Mouse (Mus musculus): ENCODE results near the gene Coq10a. TPM values are rescaled to one million over a fixed set of nuclear protein-coding genes. Genes with fewer than 3 reads are reported as not detected.
"Not testable (repeated sequence)": the region's sequence is repeated elsewhere in the genome, so short reads cannot be mapped to it uniquely, and the experiment has no call there.

Coq10a gene
- total RNA-seq, 1 experiment from 2014 or later = 8.1 TPM

DNA sequence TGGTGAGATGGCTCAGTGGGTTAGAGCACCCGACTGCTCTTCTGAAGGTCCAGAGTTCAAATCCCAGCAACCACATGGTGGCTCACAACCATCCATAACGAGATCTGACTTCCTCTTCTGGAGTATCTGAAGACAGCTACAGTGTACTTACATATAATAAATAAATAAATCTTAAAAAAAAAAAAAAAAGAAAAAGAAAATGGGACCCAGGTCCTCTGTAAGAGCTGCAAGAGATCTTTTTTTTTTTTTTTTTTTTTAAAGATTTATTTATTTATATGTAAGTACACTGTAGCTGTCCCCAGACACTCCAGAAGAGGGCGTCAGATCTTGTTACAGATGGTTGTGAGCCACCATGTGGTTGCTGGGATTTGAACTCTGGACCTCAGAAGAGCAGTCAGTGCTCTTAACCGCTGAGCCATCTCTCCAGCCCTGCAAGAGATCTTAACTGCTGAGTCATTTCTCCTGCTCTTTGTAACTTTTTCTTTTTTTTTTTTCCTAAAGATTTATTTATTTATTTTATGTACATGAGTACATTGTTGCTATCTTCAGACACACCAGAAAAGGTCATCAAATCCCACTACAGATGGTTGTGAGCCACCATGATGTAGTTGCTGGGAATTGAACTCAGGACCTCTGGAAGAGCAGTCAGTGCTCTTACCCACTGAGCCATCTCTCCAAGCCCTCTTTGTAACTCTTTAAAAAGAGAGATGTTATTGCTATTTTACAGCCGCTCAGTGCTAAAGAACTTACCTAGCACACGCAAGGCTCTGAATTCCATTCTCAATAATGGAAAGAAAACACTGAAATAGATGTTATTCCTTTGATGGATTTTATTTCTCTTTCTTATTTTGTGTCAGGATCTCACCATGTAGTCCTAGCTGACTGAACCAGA, 36.2 kb downstream of the Coq10a start:
- not testable (repeated sequence) for ATAC-seq (replicated peaks in 1 of 2; ENCODE audit: insufficient read depth in 1 of 2, low FRiP score in 2 of 2, low TSS enrichment in 1 of 2, low read depth in 1 of 2, poor library complexity in 2 of 2, severe bottlenecking in 2 of 2)

DNA sequence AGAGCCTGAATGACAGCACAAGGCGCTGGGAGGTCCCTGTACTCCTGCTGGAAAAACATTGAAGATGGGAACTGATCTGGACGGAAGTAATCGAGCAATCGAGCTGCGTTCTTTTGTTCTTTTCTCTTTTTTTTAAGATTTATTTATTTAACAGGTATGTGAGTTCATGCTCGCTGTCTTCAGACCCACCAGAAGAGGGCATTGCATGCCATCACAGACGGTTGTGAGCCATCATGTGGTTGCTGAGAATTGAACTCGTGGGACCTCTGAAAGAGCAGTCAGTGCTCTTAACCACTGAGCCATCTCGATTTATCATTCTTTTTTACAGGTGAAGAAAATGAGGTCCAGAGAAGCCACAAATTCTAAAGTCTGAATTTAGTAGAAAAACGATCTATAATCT, 41.2 kb downstream of the Coq10a start:
- no peak for ATAC-seq (replicated peaks in 1 of 2; ENCODE audit: insufficient read depth in 1 of 2, low FRiP score in 2 of 2, low TSS enrichment in 1 of 2, low read depth in 1 of 2, poor library complexity in 2 of 2, severe bottlenecking in 2 of 2)

DNA sequence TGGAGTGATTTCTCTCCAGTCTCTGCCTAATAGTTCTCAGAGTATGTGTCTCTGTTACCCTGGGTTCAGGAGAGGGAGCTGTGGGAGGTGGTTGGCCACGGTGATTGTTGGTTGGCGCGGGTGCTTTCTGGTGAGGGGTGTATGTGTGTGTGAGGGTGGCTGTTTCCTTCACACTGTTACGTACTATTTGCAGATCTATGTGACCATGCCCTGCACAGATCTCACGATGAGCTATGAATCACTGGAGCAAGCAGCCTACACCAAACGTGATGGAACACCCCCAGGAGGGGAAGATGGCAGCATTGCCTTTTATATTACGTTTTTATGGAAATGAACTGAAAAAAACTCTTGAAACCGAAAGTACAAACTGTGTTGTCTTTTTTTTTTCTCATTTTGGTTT, 42.0 kb downstream of the Coq10a start:
- no peak for ATAC-seq (replicated peaks in 1 of 2; ENCODE audit: insufficient read depth in 1 of 2, low FRiP score in 2 of 2, low TSS enrichment in 1 of 2, low read depth in 1 of 2, poor library complexity in 2 of 2, severe bottlenecking in 2 of 2)

DNA sequence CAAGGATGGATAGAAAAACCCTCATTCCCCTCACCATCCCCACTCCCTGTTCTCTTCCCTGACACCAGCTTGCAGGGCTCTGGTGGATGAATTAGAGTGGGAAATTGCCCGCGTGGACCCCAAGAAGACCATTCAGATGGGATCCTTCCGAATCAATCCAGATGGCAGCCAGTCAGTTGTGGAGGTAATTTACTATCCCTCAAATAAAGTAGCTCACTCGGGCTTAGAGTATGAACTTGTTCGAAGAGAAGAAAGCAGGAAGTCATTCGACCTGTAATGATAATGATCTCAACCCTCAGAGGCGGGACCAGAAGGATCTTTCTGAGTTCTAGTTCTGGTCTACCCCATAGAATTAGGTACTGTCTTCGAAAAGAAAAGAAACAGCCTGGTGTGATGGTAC, 45.3 kb downstream of the Coq10a start:
- ATAC-seq (replicated peaks in 1 of 2; ENCODE audit: insufficient read depth in 1 of 2, low FRiP score in 2 of 2, low TSS enrichment in 1 of 2, low read depth in 1 of 2, poor library complexity in 2 of 2, severe bottlenecking in 2 of 2) = no peak

DNA sequence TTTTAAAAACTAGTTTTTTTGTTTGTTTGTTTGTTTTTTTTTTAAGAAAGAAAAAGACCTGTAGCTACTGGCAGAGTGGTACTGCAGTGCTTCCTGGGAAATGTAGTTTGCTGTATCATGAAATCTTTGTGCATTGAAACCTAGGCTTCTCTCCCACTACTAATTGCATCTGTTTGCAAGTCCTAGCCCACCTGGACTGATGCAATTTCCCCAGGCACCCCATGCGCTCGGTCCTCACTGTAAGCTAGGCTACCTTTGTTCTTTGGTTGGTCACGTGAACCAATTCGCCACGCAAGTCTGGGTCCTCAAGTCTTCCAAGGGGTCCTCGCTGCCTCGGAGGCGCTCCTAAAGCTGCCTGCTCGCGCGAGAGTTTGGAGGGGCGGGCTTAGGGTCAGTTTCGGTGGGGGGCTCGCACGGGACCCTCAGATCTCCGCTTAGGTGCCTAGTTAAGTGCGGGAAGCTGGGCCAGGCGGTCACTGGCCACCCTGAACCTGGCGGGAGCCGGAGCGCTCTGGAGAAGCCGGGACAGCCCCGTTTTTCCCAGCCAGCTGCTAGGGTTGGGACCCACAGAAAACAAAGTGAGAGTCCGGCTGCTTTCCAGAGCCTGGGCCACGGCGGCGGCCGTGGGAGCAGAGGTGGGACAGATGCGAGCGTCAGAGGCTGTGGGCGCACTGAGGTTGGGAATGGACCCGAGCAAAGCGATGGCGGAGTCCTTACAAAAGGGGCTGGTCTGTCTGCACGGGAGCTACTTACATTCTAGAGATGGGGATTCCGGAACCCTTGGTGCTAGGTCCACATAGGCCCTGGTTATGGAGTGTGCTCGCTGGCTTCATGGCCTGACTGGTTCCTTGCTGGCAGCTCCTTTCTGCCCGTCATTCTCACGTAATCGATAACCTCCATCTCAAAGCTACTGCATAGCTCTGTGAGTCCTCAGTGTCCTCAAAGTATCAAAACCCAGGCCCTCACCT, 46.4 kb downstream of the Coq10a start, which contains the start of gene Cnpy2:
Gene Cnpy2 (plus strand): TSS at position 319 of the 968 bp plus-strand sequence.
- ATAC-seq (replicated peaks in 1 of 2; ENCODE audit: insufficient read depth in 1 of 2, low FRiP score in 2 of 2, low TSS enrichment in 1 of 2, low read depth in 1 of 2, poor library complexity in 2 of 2, severe bottlenecking in 2 of 2) = peak; percentile 88 to 92

DNA sequence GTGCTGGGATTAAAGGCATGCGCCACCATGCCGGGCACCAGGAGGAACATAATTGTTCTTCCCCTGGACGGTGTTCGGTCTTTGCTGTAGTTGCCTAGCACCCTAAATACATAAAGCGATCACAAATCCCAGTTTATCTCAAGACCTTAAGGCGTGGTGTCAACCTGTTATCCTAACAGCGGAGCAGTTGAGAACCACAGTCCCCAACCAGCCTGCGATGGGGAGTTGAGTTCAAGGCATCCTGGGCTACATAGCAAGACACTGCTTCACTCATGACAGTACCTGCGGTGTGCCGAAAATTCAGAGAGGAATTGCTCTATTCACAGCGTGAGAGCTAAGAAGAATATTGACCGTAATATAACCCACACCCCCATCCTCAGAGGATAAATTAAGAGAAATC, 47.2 kb downstream of the Coq10a start:
- ATAC-seq (replicated peaks in 1 of 2; ENCODE audit: insufficient read depth in 1 of 2, low FRiP score in 2 of 2, low TSS enrichment in 1 of 2, low read depth in 1 of 2, poor library complexity in 2 of 2, severe bottlenecking in 2 of 2) = no peak

DNA sequence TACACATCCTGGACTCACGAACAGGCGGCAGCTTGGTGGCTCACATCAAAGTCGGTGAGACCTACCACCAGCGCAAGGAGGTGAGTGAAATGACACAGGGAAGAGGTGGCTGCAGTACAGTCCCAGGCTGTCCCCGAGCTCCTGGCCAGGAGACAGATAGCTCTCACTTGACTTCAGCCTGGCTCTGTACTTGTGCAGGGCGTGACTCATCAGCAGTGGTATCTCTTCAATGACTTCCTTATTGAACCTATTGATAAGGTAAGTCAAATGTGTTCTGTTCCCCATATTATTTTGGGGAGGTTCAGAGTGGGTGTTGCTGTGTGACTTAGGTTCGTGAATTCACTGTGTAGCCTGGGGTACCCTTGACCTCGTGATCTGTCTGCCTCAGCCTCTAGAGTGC, 53.2 kb downstream of the Coq10a start:
- no peak for ATAC-seq (replicated peaks in 1 of 2; ENCODE audit: insufficient read depth in 1 of 2, low FRiP score in 2 of 2, low TSS enrichment in 1 of 2, low read depth in 1 of 2, poor library complexity in 2 of 2, severe bottlenecking in 2 of 2)

Other genes with a start within 250 kb of the Coq10a start
- gene Rbms2, start 188.7 kb downstream of the Coq10a start, total RNA-seq (2017) = 6.9 and 9.3 TPM in 2 replicates
- 0.38 and 0.79 TPM in 2 replicates for gene Gls2, start 174.5 kb downstream of the Coq10a start, total RNA-seq (2017)
- gene Spryd4, start 157.2 kb downstream of the Coq10a start, total RNA-seq (2017) = 10.3 and 11.9 TPM in 2 replicates
- gene Mip, start 143.2 kb downstream of the Coq10a start, total RNA-seq (2017) = 0.69 TPM in 1 of 2 replicates, not detected in the other
- gene Timeless, start 136.9 kb downstream of the Coq10a start, total RNA-seq (2017) = 52.8 and 60.3 TPM in 2 replicates
- 0.19 TPM in 1 of 2 replicates, not detected in the other for gene Apon, start 114.9 kb downstream of the Coq10a start, total RNA-seq (2017)
- not detected in 2 replicates for gene Apof, start 100.3 kb downstream of the Coq10a start, total RNA-seq (2017)
- 12.3 and 18.1 TPM in 2 replicates for gene Stat2, start 98.4 kb downstream of the Coq10a start, total RNA-seq (2017)
- 1.1 TPM in 1 of 2 replicates, not detected in the other for gene Il23a, start 70.2 kb downstream of the Coq10a start, total RNA-seq (2017)
- 12.7 and 16.9 TPM in 2 replicates for gene Pan2, start 65.7 kb downstream of the Coq10a start, total RNA-seq (2017)
- gene Cnpy2, start 46.5 kb downstream of the Coq10a start, total RNA-seq (2017) = 106 and 135 TPM in 2 replicates
- gene Cs, start 31.3 kb downstream of the Coq10a start, total RNA-seq (2017) = 69.8 and 79.5 TPM in 2 replicates
- gene Ankrd52, start 8.1 kb upstream of the Coq10a start, total RNA-seq (2017) = 8.9 and 12.1 TPM in 2 replicates
- gene Slc39a5, start 32.2 kb upstream of the Coq10a start, total RNA-seq (2017) = not detected in 2 replicates
- 57.0 and 106 TPM in 2 replicates for gene Nabp2, start 42.5 kb upstream of the Coq10a start, total RNA-seq (2017)
- gene Rnf41, start 42.7 kb upstream of the Coq10a start, total RNA-seq (2017) = 18.4 and 20.7 TPM in 2 replicates
- gene Smarcc2, start 90.3 kb upstream of the Coq10a start, total RNA-seq (2017) = 83.2 and 92.7 TPM in 2 replicates
- 988 and 1,295 TPM in 2 replicates for gene Myl6, start 125.1 kb upstream of the Coq10a start, total RNA-seq (2017)
- gene Myl6b, start 129.7 kb upstream of the Coq10a start, total RNA-seq (2017) = 1.3 and 3.9 TPM in 2 replicates
- gene Esyt1, start 156.9 kb upstream of the Coq10a start, total RNA-seq (2017) = 70.7 and 75.9 TPM in 2 replicates
- 13.9 and 16.3 TPM in 2 replicates for gene Zc3h10, start 178.8 kb upstream of the Coq10a start, total RNA-seq (2017)
- 2,366 and 3,073 TPM in 2 replicates for gene Rpl41, start 180.3 kb upstream of the Coq10a start, total RNA-seq (2017)
- gene Pa2g4, start 197.0 kb upstream of the Coq10a start, total RNA-seq (2017) = 225 and 337 TPM in 2 replicates
- gene Erbb3, start 220.7 kb upstream of the Coq10a start, total RNA-seq (2017) = 0.99 and 1.8 TPM in 2 replicates